Mouse (Mus musculus) CH12.LX (cell line): ENCODE results near the gene Phospho1. TPM values are rescaled to one million over a fixed set of nuclear protein-coding genes. Genes with fewer than 3 reads are reported as not detected.

Experiments used
- DNase-seq: peaks from one replicate; pipeline ENCODE4 v3.0.0-alpha.2; 2013; ENCODE audit errors: extremely low read depth
- H3K27ac ChIP-seq: 2 replicates; pipeline ENCODE4 v1.5.1; 2012; ENCODE audit warnings: low read depth, mild to moderate bottlenecking, control low read depth, moderate library complexity; ENCODE audit not compliant: insufficient read depth
- H3K27me3 ChIP-seq: replicated peaks from 2 replicates; pipeline ENCODE3; 2012; ENCODE audit warnings: inconsistent platforms
- H3K36me3 ChIP-seq, 2 experiments: replicated peaks in 1 of 2; 2 replicates each; pipeline versions ENCODE3 to v1.6.1; 2012; ENCODE audit warnings: inconsistent platforms in 1 of 2, low read length in 1 of 2, mild to moderate bottlenecking in 1 of 2, mixed read lengths in 1 of 2, moderate library complexity in 1 of 2; ENCODE audit not compliant: control insufficient read depth in 1 of 2, insufficient read depth in 1 of 2
- H3K4me1 ChIP-seq, 2 experiments: 2 replicates each; pipeline ENCODE4 v1.6.1; 2012; ENCODE audit warnings: inconsistent platforms in 1 of 2, moderate library complexity in 1 of 2; ENCODE audit not compliant: insufficient read depth in 2 of 2, control insufficient read depth in 1 of 2
- H3K4me2 ChIP-seq: 2 replicates; pipeline ENCODE4 v1.6.1; 2012; ENCODE audit warnings: low read depth, mild to moderate bottlenecking, control low read depth; ENCODE audit not compliant: poor library complexity, insufficient read depth, severe bottlenecking
- H3K4me3 ChIP-seq, 3 experiments: fragments of 150-350 bp in 1 of 3; sonication (generic) in 1 of 3; replicated peaks in 1 of 3; 2 replicates each; pipeline versions ENCODE3 to v1.5.1; 2011 to 2012; ENCODE audit warnings: low read depth in 2 of 3, low read length in 2 of 3, mild to moderate bottlenecking in 2 of 3, moderate library complexity in 2 of 3, control low read depth in 1 of 3, improper control_type of control experiment in 1 of 3, inconsistent platforms in 1 of 3, mixed read lengths in 1 of 3; ENCODE audit not compliant: poor library complexity in 1 of 3
- H3K79me2 ChIP-seq: replicated peaks from 2 replicates; pipeline ENCODE4 v1.6.1; 2012; ENCODE audit warnings: mild to moderate bottlenecking, moderate library complexity; ENCODE audit not compliant: control insufficient read depth, poor library complexity, insufficient read depth, severe bottlenecking; ENCODE audit errors: extremely low read depth
- H3K9ac ChIP-seq: 2 replicates; pipeline ENCODE4 v1.6.1; 2012; ENCODE audit warnings: low read depth, mild to moderate bottlenecking, control low read depth, moderate library complexity; ENCODE audit not compliant: insufficient read depth
- H3K9me3 ChIP-seq: replicated peaks from 2 replicates; pipeline ENCODE3; 2012; ENCODE audit warnings: low read length, inconsistent platforms, mixed read lengths
- BHLHE40 ChIP-seq: IDR thresholded peaks from 2 replicates; pipeline ENCODE4 v1.6.1; 2011; ENCODE audit warnings: mild to moderate bottlenecking, low read depth, low read length, improper control_type of control experiment
- CHD2 ChIP-seq: IDR thresholded peaks from 2 replicates; pipeline ENCODE4 v1.6.1; 2011; ENCODE audit warnings: low read length, improper control_type of control experiment
- CTCF ChIP-seq, 2 experiments: IDR thresholded peaks in 1 of 2; conservative IDR thresholded peaks in 1 of 2; 2 replicates each; pipeline ENCODE4 v1.5.1; 2011 to 2012; ENCODE audit warnings: low read depth in 2 of 2, low read length in 2 of 2, improper control_type of control experiment in 1 of 2, inconsistent platforms in 1 of 2, mild to moderate bottlenecking in 1 of 2, moderate library complexity in 1 of 2
- E2F4 ChIP-seq: IDR thresholded peaks from 2 replicates; pipeline ENCODE4 v1.6.1; 2011; ENCODE audit warnings: low read depth, low read length, improper control_type of control experiment; ENCODE audit not compliant: insufficient replicate concordance
- ELF1 ChIP-seq: IDR thresholded peaks from 2 replicates; pipeline ENCODE4 v1.6.1; 2014; ENCODE audit warnings: low read depth, mild to moderate bottlenecking, inconsistent platforms, low read length, improper control_type of control experiment
- HCFC1 ChIP-seq: IDR thresholded peaks from 2 replicates; pipeline ENCODE4 v1.6.1; 2012; ENCODE audit warnings: low read depth, mild to moderate bottlenecking, inconsistent platforms, low read length, improper control_type of control experiment
- IRF4 ChIP-seq: IDR thresholded peaks from 2 replicates; pipeline ENCODE4 v1.6.1; 2014; ENCODE audit warnings: low read depth, mild to moderate bottlenecking, inconsistent platforms, low read length, improper control_type of control experiment
- JUND ChIP-seq: conservative IDR thresholded peaks from 2 replicates; pipeline ENCODE4 v1.6.1; 2011; ENCODE audit warnings: low read depth, low read length, improper control_type of control experiment
- KAT2A ChIP-seq: IDR thresholded peaks from 2 replicates; pipeline ENCODE4 v1.6.1; 2012; ENCODE audit warnings: low read length, improper control_type of control experiment, inconsistent platforms; ENCODE audit not compliant: insufficient replicate concordance
- MAFK ChIP-seq: IDR thresholded peaks from 2 replicates; pipeline ENCODE4 v1.6.1; 2011; ENCODE audit warnings: low read length, improper control_type of control experiment; ENCODE audit not compliant: insufficient replicate concordance
- MAX ChIP-seq: IDR thresholded peaks from 2 replicates; pipeline ENCODE4 v1.6.1; 2011; ENCODE audit warnings: low read length, improper control_type of control experiment
- MAZ ChIP-seq: IDR thresholded peaks from 2 replicates; pipeline ENCODE4 v1.6.1; 2012; ENCODE audit warnings: low read depth, mild to moderate bottlenecking, inconsistent platforms, low read length, improper control_type of control experiment, moderate library complexity
- MEF2A ChIP-seq: IDR thresholded peaks from 2 replicates; pipeline ENCODE4 v1.6.1; 2014; ENCODE audit warnings: low read depth, mild to moderate bottlenecking, inconsistent platforms, low read length, improper control_type of control experiment, borderline replicate concordance
- MXI1 ChIP-seq: IDR thresholded peaks from 2 replicates; pipeline ENCODE4 v1.6.1; 2011; ENCODE audit warnings: mild to moderate bottlenecking, low read depth, low read length, improper control_type of control experiment
- MYC ChIP-seq: IDR thresholded peaks from 2 replicates; pipeline ENCODE4 v1.6.1; 2011; ENCODE audit warnings: low read depth, mild to moderate bottlenecking, improper control_type of control experiment, low read length
- NELFE ChIP-seq: IDR thresholded peaks from 2 replicates; pipeline ENCODE4 v1.6.1; 2011; ENCODE audit warnings: low read depth, low read length, improper control_type of control experiment
- NRF1 ChIP-seq: IDR thresholded peaks from 2 replicates; pipeline ENCODE4 v1.6.1; 2014; ENCODE audit warnings: low read depth, mild to moderate bottlenecking, inconsistent platforms, low read length, improper control_type of control experiment, moderate library complexity
- PAX5 ChIP-seq: IDR thresholded peaks from 2 replicates; pipeline ENCODE4 v1.6.1; 2012; ENCODE audit warnings: low read length, inconsistent platforms, mixed read lengths
- POLR2A ChIP-seq: IDR thresholded peaks from 2 replicates; pipeline ENCODE4 v1.6.1; 2011; ENCODE audit warnings: low read depth, mild to moderate bottlenecking, improper control_type of control experiment, low read length
- POLR2AphosphoS2 ChIP-seq: IDR thresholded peaks from 2 replicates; pipeline ENCODE4 v1.6.1; 2011; ENCODE audit warnings: low read depth, low read length, improper control_type of control experiment
- RAD21 ChIP-seq: IDR thresholded peaks from 2 replicates; pipeline ENCODE4 v1.6.1; 2011; ENCODE audit warnings: low read depth, mild to moderate bottlenecking, low read length, improper control_type of control experiment, moderate library complexity
- RCOR1 ChIP-seq: conservative IDR thresholded peaks from 2 replicates; pipeline ENCODE4 v1.6.1; 2012; ENCODE audit warnings: low read depth, mild to moderate bottlenecking, inconsistent platforms, low read length, improper control_type of control experiment
- SIN3A ChIP-seq: IDR thresholded peaks from 2 replicates; pipeline ENCODE4 v1.6.1; 2012; ENCODE audit warnings: low read length, improper control_type of control experiment, inconsistent platforms
- SMC3 ChIP-seq: IDR thresholded peaks from 2 replicates; pipeline ENCODE4 v1.6.1; 2011; ENCODE audit warnings: low read depth, low read length, improper control_type of control experiment
- TBP ChIP-seq: conservative IDR thresholded peaks from 2 replicates; pipeline ENCODE4 v1.6.1; 2011; ENCODE audit warnings: low read depth, low read length, improper control_type of control experiment
- TCF12 ChIP-seq: IDR thresholded peaks from 2 replicates; pipeline ENCODE4 v1.6.1; 2014; ENCODE audit warnings: low read depth, mild to moderate bottlenecking, inconsistent platforms, low read length, improper control_type of control experiment
- ZKSCAN1 ChIP-seq: IDR thresholded peaks from 2 replicates; pipeline ENCODE4 v1.6.1; 2012; ENCODE audit warnings: low read depth, inconsistent platforms, low read length, improper control_type of control experiment, borderline replicate concordance
- ZMIZ1 ChIP-seq: IDR thresholded peaks from 2 replicates; pipeline ENCODE4 v1.6.1; 2012; ENCODE audit warnings: low read depth, mild to moderate bottlenecking, inconsistent platforms, low read length, improper control_type of control experiment
- dilution Hi-C: fragments of 300-500 bp; cut with MboI; formaldehyde crosslinking; loops from 2 replicates; pipeline ENCODE4 v1.14.3; 2020; ENCODE audit warnings: low sequenced_read_pairs; ENCODE audit not compliant: extremely low pct_unique_long_range_greater_than_20kb, extremely low pct_ligation_motif_present
- in situ Hi-C: fragments of 300-500 bp; cut with MboI; formaldehyde crosslinking; loops from 3 replicates; pipeline ENCODE4 v1.14.3; 2019; ENCODE audit warnings: low sequenced_read_pairs, low pct_ligation_motif_present, low pct_unique_long_range_greater_than_20kb, mixed read lengths
- polyA plus RNA-seq: library from polyadenylated mRNA; unstranded; fragments of >175 nt; gene quantifications from 2 replicates; pipeline ENCODE4 v1.2.1, GENCODE M21; 2012; ENCODE audit warnings: low read depth; ENCODE audit not compliant: insufficient read length
- total RNA-seq, 2 experiments: library from RNA; depleted of rRNA; stranded (reverse); fragments of 300-350 nt in 1 of 2; fragments of >200 nt in 1 of 2; gene quantifications; 2 replicates each; pipeline ENCODE4 v1.2.3; 2012 to 2014

Phospho1 gene
- total and polyA plus RNA-seq, 3 experiments: 0.97 to 1.3 TPM; not detected in 1

DNA sequence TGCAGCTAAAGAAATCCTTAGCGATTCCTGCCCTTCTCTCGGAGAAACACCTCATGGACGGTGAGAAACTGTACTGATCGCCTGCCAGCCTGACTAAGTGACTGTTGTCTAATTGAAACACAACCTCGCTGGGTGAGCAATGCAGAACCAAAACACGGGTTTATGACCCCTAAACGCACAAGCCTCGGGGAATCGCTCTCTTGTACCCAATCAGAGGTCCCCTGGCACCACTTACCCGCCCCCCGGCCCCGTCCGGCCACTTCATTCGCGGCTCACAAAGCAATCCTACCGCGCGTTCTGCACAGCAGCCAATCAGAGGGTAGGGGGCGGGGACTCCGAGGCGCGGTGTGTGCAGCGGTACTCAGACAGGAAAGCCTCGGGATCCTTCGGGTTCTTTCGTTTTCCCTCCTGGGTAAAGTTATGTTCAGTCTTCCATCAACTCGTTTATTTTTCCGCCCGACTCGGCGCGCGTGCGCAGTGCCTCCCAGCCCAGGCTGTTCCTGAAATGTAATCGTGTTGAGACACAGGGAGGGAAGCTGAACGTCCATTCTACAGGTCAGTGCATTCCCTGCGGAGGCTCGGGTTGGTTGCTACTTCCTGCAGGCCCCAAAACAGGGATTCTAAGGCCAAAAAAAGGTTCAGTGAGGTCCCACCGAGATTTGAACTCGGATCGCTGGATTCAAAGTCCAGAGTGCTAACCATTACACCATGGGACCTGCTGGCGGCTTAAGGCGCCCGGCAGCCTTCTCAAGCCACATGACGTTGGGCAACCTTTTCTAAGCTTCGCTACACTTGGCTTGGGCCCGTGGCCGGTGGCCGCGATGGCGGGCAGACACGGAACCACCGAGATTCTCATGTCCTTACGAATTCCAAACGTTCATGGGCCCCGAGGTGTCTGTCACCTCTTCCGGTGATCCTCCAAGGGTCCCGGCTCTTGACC, 34.5 kb downstream of the Phospho1 start:
- TF ChIP-seq ZMIZ1 (0 out of 2 replicates have a peak, but pooled peaks have one; percentile 71), POLR2AphosphoS2 (peak; percentile 85; the same call in 1 of the 2 replicates), POLR2A (peak; percentile 75), PAX5 (no peak), RCOR1 (no peak), MEF2A (peak; percentile 90), NELFE (peak; percentile 54), ZKSCAN1 (no peak), BHLHE40 (0 out of 2 replicates have a peak, but pooled peaks have one; percentile 55), SIN3A (peak; percentile 84), MAFK (peak; percentile 98), RAD21 (no peak), MAZ (peak; percentile 79), CTCF (conservative IDR thresholded peaks at IDR 0.05 in 1 of 2, IDR thresholded peaks at IDR 0.05 in 1 of 2; ENCODE audit: low read depth in 2 of 2, low read length in 2 of 2) (no peak), MAX (peak; percentile 78), JUND (0 out of 2 replicates have a peak, but pooled peaks have one; percentile 6), E2F4 (0 out of 2 replicates have a peak, but pooled peaks have one; percentile 56), CHD2 (peak; percentile 88), HCFC1 (peak; percentile 60), TBP (peak; percentile 99), MXI1 (no peak; the same call in 1 of the 2 replicates), SMC3 (peak; percentile 11; the same call in 1 of the 2 replicates), TCF12 (no peak), MYC (no peak; the same call in 1 of the 2 replicates), NRF1 (peak; percentile 97), KAT2A (peak; percentile 92), IRF4 (peak; percentile 56), ELF1 (peak; percentile 98)
- Histone ChIP-seq H3K9ac (peak overlapping the region; percentile 57), H3K4me3 (peak overlapping the region; percentile 62 to 77 (median 66)), H3K4me2 (peak overlapping the region; percentile 90), H3K36me3 (peaks cover 0 to 11% of the 10 kb centered on the region in 2 experiments), H3K27me3 (peaks cover 1% of the 10 kb centered on the region), H3K4me1 (peaks cover 5 to 26% of the 10 kb centered on the region in 2 experiments), H3K9me3 (peaks cover 3% of the 10 kb centered on the region), H3K27ac (peak overlapping the region; percentile 86), H3K79me2 (no peaks in the 10 kb centered on the region; the same call in 1 of the 2 replicates)
- dilution Hi-C loops: no loop called here
- in situ Hi-C loops: no loop called here
- DNase-seq: peak; percentile 100
